Mouse (Mus musculus) inflammation-experienced regulatory T-cells (primary cell): Measurements from ENCODE around the gene Rcsd1. TPM values are rescaled to one million over a fixed set of nuclear protein-coding genes. Genes with fewer than 3 reads are reported as not detected.

Experiments
- polyA plus RNA-seq, 2 experiments: library from polyadenylated mRNA; unstranded; fragments of 100-300 nt; shearing (Covaris generic); gene quantifications; one replicate each; pipeline ENCODE4 v1.2.1; 2017

Rcsd1 gene
- 100 to 1,000 TPM; 229 to 245 TPM for polyA plus RNA-seq

DNA sequence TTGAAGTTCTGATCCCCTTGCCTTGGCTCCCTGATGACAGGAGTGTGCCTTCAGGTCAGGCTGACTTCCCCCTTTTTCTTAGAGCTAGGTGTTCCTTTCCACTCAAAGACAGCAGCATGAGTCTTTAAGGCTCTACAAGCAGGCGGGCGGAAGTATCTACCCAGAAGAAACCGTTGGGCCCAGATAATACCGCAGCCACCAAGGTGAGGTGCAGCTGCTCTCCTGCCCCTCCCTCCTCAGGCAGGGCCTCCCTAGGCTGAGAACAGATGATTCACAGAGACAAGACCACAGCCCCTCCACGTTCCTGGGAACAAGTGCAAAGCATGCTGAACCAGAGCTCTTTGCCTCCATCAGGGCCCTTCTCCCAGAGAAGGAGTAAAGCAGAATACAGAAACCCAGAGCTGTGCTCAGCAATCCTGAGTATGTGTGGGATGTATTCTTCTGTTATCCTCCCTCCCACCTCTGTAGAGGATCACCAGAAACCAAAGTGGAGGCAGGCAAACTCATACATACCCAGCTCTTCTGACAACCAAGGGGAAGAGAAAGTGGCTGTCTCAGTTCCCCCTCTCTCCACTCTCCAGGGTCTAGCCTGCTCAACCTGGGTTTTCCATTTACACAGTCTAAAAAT is at the start of gene Rcsd1:
Gene Rcsd1 (minus strand): TSS at position 129 of the 628 bp plus-strand sequence.

DNA sequence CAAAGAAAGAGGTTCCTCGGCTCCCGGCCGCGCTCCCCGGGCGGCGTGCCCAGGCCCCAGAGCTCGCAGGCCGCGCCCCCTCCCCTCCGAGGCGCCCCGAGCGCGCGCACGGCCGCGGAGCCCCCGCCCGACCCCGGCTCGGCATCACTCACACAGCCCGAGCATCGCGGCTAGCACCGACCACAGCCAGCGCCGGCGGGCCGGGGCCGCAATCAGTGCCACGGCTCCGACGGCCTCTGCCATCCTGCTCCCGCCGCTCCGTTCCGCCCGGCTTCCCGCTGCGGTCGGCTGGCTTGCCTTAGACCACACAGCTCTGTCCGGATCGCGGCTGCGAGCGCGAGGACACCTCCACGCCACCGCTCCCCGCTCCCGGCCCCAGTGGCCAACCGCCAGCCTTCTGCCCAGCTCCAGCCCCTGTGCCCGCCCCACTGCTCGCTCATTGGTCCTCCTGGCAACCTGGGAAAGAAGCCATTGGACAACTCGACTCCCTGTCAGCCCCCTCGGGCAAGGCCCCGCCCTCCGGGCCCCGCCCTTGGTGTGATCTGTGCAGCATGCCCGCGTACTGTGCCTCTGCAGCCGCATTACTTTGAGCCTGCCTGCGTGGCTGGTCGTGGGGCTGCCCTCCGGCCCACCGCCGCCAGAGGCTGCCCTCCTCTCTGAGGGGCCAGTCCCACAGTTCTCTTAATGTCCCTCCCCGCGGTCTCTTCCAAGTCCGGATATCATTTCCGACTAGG is 75.2 kb downstream of the Rcsd1 start, which contains the start of gene Mpzl1:
Gene Mpzl1 (minus strand): TSS at position 388 of the 734 bp plus-strand sequence.

Other genes starting within 250 kb of the Rcsd1 start
- 10 to 100 TPM in 1 of 2 experiments, 1 to 10 TPM in 1; 8.5 to 12.8 TPM for gene Dcaf6, start 249.3 kb downstream of the Rcsd1 start, polyA plus RNA-seq
- gene Mpc2, start 249.1 kb downstream of the Rcsd1 start, polyA plus RNA-seq: 100 to 1,000 TPM; 112 to 118 TPM
- gene Adcy10, start 224.6 kb downstream of the Rcsd1 start, polyA plus RNA-seq: 1 to 10 TPM in 1 of 2 experiments, under 1 TPM in 1; 0.16 to 1.5 TPM
- gene Mpzl1, start 75.2 kb downstream of the Rcsd1 start, polyA plus RNA-seq: 1 to 10 TPM in 1 of 2 experiments, under 1 TPM in 1; 0.74 to 4.5 TPM
- 10 to 100 TPM; 59.8 to 62.8 TPM for gene Creg1, start 54.0 kb upstream of the Rcsd1 start, polyA plus RNA-seq
- 100 to 1,000 TPM; 318 to 386 TPM for gene Cd247, start 78.9 kb upstream of the Rcsd1 start, polyA plus RNA-seq